Mouse (Mus musculus) brain, embryonic 18.5 days (tissue): ENCODE results near the gene Nfatc2ip.

Source experiments
- DNase-seq: peaks from one replicate; pipeline ENCODE4 v3.0.0-alpha.2; 2012; ENCODE audit warnings: low read depth, low spot score

Nfatc2ip gene

GRCm38 (mm10) chr7:126355847-126356597 is 40.5 kb downstream of the Nfatc2ip start:
- DNase-seq, result no peak

- no peak for DNase-seq
These were observed 41.6 kb downstream of the Nfatc2ip start for GRCm38 (mm10) chr7:126354738-126355614.

GRCm38 (mm10) chr7:126353994-126354365 is 42.6 kb downstream of the Nfatc2ip start:
- no peak for DNase-seq

- no peak for DNase-seq
These were observed 43.1 kb downstream of the Nfatc2ip start for GRCm38 (mm10) chr7:126353251-126353993.

- DNase-seq, result no peak
These were observed 45.1 kb downstream of the Nfatc2ip start for GRCm38 (mm10) chr7:126351419-126351951.

- DNase-seq, result no peak
These were observed 45.7 kb downstream of the Nfatc2ip start for GRCm38 (mm10) chr7:126350748-126351418.

GRCm38 (mm10) chr7:126348293-126348692 is 48.2 kb downstream of the Nfatc2ip start:
- no peak for DNase-seq

- DNase-seq, result no peak
These were observed 49.4 kb downstream of the Nfatc2ip start for GRCm38 (mm10) chr7:126347098-126347497.

- DNase-seq, result no peak
These were observed 50.6 kb downstream of the Nfatc2ip start for GRCm38 (mm10) chr7:126345969-126346368.

- no peak for DNase-seq
These were observed 51.0 kb downstream of the Nfatc2ip start for GRCm38 (mm10) chr7:126345557-126345956.

- no peak for DNase-seq
These were observed 55.6 kb downstream of the Nfatc2ip start for GRCm38 (mm10) chr7:126340896-126341295.

GRCm38 (mm10) chr7:126340206-126340618 is 56.3 kb downstream of the Nfatc2ip start:
- DNase-seq, result no peak

- no peak for DNase-seq
These were observed 57.0 kb downstream of the Nfatc2ip start for GRCm38 (mm10) chr7:126339521-126339971.

- no peak for DNase-seq
These were observed 57.6 kb downstream of the Nfatc2ip start for GRCm38 (mm10) chr7:126338906-126339305.

GRCm38 (mm10) chr7:126335556-126335955 is 61.0 kb downstream of the Nfatc2ip start:
- DNase-seq, result no peak
